Mouse (Mus musculus): ENCODE measurements around the gene 1190002N15Rik.

Gene 1190002N15Rik

DNA sequence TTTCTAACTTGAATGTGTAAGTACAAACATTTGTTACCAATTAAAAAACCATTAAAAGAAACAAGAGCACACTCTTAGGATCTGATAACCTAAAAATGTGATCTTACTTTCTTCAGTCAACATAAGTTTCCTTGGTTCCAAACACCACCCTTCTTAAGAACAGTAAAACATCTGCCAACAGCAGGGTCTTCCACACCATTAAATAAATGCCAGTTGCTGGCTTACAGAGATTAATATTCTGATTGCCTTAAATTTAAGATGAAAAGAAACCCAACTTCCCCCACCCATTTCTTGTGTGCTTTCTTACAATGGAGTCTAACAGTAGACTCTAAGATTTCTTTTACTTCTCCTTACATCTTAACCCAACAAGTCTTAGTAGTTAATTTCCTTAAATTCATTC, 7.9 kb downstream of the 1190002N15Rik start:
- DNase-seq (ENCODE audit: low spot score in 2 of 2), result no peak

- DNase-seq (ENCODE audit: low spot score in 2 of 2), result no peak
These were observed 8.6 kb downstream of the 1190002N15Rik start for GRCm38 (mm10) chr9:94529146-94529746.

DNA sequence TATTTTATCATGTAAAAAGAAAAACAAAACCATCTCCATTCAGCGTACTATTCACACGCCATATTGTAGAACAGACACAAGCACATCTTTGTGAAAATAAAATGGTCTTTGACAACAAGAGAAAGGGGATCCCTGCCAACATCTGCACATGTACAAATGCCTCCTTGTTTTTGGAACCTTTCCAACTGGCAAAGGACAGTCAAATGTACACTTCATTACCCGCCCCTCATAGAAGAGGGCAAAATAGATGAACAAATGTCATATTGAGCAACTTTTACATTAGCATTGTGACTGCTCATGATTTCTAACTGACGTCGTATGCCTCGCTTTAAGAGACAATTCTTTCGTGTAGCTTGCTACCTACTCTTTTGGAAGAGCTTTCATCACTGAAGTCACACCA, 11.4 kb downstream of the 1190002N15Rik start:
- DNase-seq (ENCODE audit: low spot score in 2 of 2), result no peak

GRCm38 (mm10) chr9:94512246-94512645, 25.6 kb downstream of the 1190002N15Rik start:
- no peak for DNase-seq (ENCODE audit: low spot score in 2 of 2)

- no peak for DNase-seq (ENCODE audit: low spot score in 2 of 2)
These were observed 26.7 kb downstream of the 1190002N15Rik start for GRCm38 (mm10) chr9:94511139-94511538.

DNA sequence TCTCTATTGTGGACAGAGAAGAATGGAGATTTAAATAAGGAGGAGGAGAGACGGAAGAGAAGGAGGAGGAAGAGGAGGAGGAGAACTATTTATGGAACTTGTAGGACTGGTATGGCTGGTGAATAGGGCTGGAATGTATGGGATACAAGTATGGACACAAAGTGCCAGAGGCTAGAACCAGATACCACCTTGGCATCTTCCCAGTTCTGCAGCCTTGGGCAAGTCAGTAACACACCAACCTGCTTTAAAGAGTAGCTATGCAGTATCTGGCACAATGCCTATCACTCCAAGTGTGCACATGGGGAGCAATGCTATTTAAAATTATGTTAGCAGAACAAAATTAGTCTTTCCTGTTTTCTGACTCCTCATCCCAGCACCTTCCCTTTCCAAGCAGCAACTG, 30.9 kb downstream of the 1190002N15Rik start:
- DNase-seq (ENCODE audit: low spot score in 2 of 2), result no peak

- no peak for DNase-seq (ENCODE audit: low spot score in 2 of 2)
These were observed 46.4 kb downstream of the 1190002N15Rik start for GRCm38 (mm10) chr9:94491467-94491866.

- DNase-seq (ENCODE audit: low spot score in 2 of 2), result no peak
These were observed 49.9 kb downstream of the 1190002N15Rik start for GRCm38 (mm10) chr9:94487976-94488375.

GRCm38 (mm10) chr9:94483291-94483879, 54.5 kb downstream of the 1190002N15Rik start:
- DNase-seq (ENCODE audit: low spot score in 2 of 2), result no peak

GRCm38 (mm10) chr9:94482215-94482975, 55.5 kb downstream of the 1190002N15Rik start:
- peak in 1 of 2 experiments; percentile 11 for DNase-seq (ENCODE audit: low spot score in 2 of 2)

DNA sequence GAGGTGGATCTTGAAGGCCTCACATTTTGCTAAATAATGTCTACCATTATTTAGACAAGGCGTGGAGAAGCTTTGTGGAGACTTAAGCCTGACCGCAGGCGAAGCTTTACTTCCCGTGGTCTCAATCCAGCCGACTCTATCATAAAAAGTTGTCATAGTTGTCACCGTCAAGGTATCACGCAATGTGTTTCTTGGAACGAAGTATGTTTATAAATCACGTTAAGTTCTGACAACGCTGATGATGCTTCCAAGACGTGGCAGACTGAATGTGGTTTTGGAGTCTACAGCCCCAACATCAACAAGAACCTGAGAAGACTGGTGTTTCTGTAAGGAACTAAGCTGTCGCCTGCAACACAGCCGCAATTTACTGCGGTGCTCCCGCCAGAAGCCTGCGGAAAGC, 56.8 kb downstream of the 1190002N15Rik start:
- DNase-seq (ENCODE audit: low spot score in 2 of 2), result no peak

DNA sequence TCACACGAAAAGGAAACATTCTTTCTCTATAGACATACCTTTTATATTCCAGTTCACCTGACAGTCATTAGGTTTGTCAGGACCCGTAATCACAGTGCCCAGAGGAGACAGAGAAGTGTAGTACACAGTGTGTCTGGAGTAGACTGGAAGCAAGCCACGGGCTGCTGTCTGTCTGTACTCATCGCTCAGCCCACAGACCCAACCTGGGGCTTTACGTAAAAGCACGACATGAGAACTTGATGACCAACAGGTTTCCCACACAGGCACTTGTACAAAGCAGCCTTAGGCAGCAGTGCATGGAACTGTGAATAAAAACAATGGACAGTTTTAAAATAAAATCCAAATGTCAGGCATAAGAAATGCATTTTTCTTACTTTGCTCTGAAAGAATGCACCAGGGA, 58.5 kb downstream of the 1190002N15Rik start:
- DNase-seq (ENCODE audit: low spot score in 2 of 2), result no peak

DNA sequence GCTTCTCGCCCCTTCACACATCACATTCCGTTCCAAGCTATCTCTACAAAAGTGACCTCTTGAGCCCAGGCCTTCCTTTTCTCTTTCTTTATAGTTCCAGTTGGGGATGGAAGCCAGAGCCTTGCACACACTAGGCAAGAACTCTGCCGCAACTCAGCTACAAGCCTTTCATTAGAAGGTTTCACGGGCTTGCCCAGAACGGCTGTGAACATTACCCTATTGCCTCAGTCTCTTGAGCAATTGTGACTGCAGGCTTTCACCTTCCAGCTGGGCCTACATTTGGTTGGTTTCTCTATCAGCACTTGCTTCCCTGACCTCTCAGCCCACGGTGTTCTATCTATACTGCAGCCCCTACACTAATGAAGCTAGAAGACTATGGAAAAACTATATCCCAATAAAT, 58.9 kb downstream of the 1190002N15Rik start:
- DNase-seq (ENCODE audit: low spot score in 2 of 2), result no peak

DNA sequence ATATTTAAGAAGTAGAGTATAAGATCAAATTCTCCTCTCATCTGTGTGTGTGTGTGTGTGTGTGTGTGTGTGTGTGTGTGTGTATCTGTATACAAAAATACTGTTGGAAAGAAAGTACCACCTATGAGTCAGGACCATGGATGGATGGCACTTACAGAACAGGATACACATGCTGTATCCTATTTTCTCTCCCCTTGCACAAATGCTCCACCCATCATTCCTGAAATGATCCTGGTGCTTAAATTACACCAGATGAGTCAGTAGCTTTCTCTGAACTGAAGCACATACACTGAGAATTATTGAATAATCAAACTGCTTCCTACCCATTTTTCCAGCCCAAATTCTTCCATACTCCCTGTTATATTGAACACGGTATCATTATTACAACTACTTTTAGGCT, 61.9 kb downstream of the 1190002N15Rik start:
- no peak for DNase-seq (ENCODE audit: low spot score in 2 of 2)

GRCm38 (mm10) chr9:94473898-94474297, 64.0 kb downstream of the 1190002N15Rik start:
- DNase-seq (ENCODE audit: low spot score in 2 of 2), result no peak

- DNase-seq (ENCODE audit: low spot score in 2 of 2), result no peak
These were observed 64.8 kb downstream of the 1190002N15Rik start for GRCm38 (mm10) chr9:94472963-94473582.

- no peak for DNase-seq (ENCODE audit: low spot score in 2 of 2)
These were observed 66.4 kb downstream of the 1190002N15Rik start for GRCm38 (mm10) chr9:94471485-94471884.

Measured in frontal cortex, postnatal 25 days (tissue).